Mouse (Mus musculus): ENCODE data around the gene Ctdsp2. TPM values are rescaled to one million over a fixed set of nuclear protein-coding genes. Genes with fewer than 3 reads are reported as not detected.

Gene Ctdsp2
- polyA plus RNA-seq, 1 experiment from 2014 or later: 74.6 TPM

DNA sequence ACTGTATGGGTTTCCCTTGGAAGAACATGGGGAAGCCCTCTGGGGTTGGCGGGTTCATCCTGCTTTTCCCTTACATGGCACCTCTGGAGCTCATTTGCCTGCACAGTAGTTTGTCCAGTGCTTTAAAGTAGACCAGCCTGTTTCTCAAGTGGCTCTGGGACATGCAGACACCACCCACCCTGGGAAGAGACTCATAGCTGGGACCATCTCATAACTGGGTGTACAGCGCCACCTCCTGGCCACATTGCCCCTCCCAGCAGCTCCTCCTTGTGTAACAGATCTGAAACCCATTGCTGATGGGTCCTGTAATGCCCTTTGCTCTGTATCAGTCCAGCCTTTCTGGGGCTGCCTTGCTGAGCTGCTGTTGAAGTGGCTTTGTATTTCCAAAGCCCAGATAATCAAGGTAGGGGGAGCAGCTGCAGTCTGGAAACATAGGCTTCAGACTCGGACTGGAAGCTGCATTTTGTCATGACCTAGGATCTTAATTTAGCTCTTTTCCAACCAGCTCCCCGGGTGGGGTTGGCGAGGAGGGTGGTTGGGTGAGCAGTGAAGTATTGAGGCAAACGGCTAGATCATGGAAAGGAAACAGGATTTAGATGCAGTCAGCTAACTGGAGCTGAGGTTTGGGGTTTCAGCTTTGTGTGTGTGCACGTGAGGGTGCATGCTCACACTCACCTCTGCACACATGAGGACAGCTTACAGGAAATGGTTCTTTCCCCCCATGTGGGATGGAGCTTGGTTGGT is 12.0 kb downstream of the Ctdsp2 start:
- Histone ChIP-seq H3K9ac (replicated peaks) (no peak overlapping the region), H3K27ac (peak overlapping the region; percentile 25; the same call in 1 of the 2 replicates), H3K36me3 (peaks cover 61% of the 10 kb centered on the region), H3K27me3 (no peaks in the 10 kb centered on the region), H3K4me3 (replicated peaks) (no peak overlapping the region), H3K4me2 (no peak overlapping the region), H3K9me3 (no peaks in the 10 kb centered on the region), H3K4me1 (replicated peaks) (peaks cover 61% of the 10 kb centered on the region)
- ATAC-seq (ENCODE audit: insufficient number of reproducible peaks, insufficient read depth, low FRiP score, low TSS enrichment, low read depth): 0 out of 2 replicates have a peak, but pooled peaks have one; percentile 21
- 66% methylated on average over 7 of the region's 7 CpGs for WGBS

DNA sequence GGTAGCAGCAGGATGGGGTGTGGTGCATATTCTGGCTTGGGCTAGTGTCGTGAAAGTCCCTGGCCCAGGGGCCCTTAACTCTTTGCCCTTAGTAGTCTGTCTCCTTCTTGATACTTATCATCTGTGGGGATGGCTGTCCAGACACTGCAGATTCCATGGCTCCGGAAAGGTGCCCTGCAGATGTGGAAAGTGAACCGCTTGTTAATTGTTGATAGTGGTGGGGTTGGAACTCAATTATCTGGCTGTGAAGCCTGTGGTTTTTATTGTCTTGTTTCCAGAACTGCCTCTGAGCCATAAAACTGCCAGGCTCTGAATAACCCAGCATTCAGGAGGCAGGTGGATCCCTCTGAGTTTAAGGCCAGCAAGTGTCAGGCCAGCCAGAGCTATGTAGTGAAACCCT is 13.2 kb downstream of the Ctdsp2 start:
- Histone ChIP-seq H3K4me3 (replicated peaks) (no peak overlapping the region), H3K36me3 (peaks cover 65% of the 10 kb centered on the region), H3K27ac (peak overlapping the region; percentile 12; the same call in 1 of the 2 replicates), H3K4me2 (no peak overlapping the region), H3K9ac (replicated peaks) (0 out of 2 replicates have a peak overlapping the region, but pooled peaks have one; percentile 12), H3K27me3 (no peaks in the 10 kb centered on the region), H3K9me3 (no peaks in the 10 kb centered on the region), H3K4me1 (replicated peaks) (peaks cover 49% of the 10 kb centered on the region)
- ATAC-seq (ENCODE audit: insufficient number of reproducible peaks, insufficient read depth, low FRiP score, low TSS enrichment, low read depth): no peak
- WGBS: 30% methylated on average over 3 of the region's 3 CpGs

DNA sequence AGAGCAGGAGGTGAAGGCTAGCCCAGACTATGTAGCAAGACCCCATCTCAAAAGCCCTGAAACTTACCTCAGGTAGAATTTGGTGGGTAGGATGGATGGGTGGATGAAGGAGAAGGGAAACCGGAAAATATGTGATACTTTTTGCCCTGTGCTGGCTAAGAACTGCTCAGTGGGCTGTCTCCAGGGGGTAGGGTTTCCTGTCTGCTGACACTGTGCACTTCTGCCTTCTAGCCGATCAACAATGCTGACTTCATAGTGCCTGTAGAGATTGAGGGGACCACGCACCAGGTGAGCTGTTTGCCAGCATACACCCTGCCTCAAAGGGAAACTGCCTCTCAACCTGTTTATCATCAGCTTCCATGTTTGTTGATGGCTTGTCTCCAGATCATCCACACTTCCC is 15.1 kb downstream of the Ctdsp2 start:
- H3K4me3 ChIP-seq (replicated peaks): no peak overlapping the region
- H3K27ac ChIP-seq: no peak overlapping the region
- peaks cover 75% of the 10 kb centered on the region for H3K36me3 ChIP-seq
- H3K9me3 ChIP-seq: no peaks in the 10 kb centered on the region
- no peak for ATAC-seq (ENCODE audit: insufficient number of reproducible peaks, insufficient read depth, low FRiP score, low TSS enrichment, low read depth)
- no peaks in the 10 kb centered on the region for H3K27me3 ChIP-seq
- peaks cover 30% of the 10 kb centered on the region for H3K4me1 ChIP-seq (replicated peaks)
- 92% methylated on average over 3 of the region's 3 CpGs for WGBS
- no peak overlapping the region for H3K4me2 ChIP-seq
- no peak overlapping the region for H3K9ac ChIP-seq (replicated peaks)

DNA sequence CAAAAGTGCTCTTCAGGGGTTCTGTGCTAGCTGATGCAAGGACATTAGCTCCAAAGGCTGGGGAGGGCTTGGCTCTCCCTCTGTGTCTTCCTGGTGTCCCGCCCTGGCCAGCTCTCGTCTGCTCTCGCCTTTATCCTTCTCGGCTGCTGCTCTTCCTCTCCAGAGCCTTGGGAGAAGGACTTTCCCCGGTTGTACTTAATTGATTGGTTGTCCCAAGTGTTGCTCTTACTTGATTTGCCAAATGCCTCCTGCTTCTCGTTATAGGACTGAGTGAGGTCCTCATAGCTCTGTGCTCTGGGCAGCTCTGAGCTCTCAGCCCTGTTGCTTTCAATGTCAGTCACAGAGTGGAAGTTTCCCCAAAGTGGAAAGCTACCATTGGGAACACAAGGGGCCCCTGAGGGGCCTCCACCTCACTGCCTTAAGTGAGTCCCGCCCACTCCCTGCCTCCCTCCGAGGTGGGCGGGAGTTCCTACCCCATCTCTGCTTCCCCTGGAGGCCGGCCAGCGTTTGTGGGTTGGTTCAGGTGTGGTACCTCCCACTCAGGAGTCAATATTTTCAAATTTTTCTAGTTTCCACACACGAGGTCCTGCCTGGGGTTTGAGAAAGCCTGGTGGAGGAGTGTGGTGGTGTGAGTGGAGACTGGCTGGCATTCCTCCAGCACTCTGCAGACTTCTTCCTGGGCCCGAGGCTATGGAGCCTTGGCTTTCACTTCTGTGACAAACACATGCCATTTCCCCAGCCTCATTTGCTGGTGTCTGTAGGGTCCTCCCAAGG is 19.0 kb downstream of the Ctdsp2 start:
- H3K4me2 ChIP-seq: no peak overlapping the region
- H3K27me3 ChIP-seq: no peaks in the 10 kb centered on the region
- no peaks in the 10 kb centered on the region for H3K4me1 ChIP-seq (replicated peaks)
- 72% methylated on average over 13 of the region's 13 CpGs for WGBS
- no peak overlapping the region for H3K27ac ChIP-seq
- H3K9ac ChIP-seq (replicated peaks): no peak overlapping the region
- H3K9me3 ChIP-seq: no peaks in the 10 kb centered on the region
- ATAC-seq (ENCODE audit: insufficient number of reproducible peaks, insufficient read depth, low FRiP score, low TSS enrichment, low read depth): no peak
- H3K36me3 ChIP-seq: peaks cover 74% of the 10 kb centered on the region
- H3K4me3 ChIP-seq (replicated peaks): no peak overlapping the region

DNA sequence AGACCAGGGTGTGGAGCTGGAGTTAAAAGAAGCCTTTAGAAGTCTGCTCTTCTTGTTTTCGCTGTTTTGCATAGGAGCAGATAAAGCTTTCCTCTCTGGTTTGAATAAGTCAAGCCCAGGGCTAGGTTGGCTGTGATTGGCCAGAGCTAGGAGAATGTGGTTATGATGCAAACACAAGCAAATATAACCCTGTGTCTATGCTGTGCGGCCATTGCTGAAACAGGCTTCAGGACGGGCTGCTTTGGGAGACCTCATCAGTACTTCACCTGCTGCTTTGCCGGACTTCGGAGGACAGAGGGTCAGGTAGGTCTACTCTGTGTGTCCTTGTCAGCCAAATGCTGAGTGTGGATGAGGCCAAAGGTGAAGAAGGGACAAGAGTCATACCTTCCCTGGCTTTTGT is 22.0 kb downstream of the Ctdsp2 start, which contains the start of gene Avil:
Gene Avil, plus strand, starts transcription at position 181 of the 400 bp plus-strand sequence.
- no peak within 1 kb of the TSS for H3K27ac ChIP-seq
- ATAC-seq (ENCODE audit: insufficient number of reproducible peaks, insufficient read depth, low FRiP score, low TSS enrichment, low read depth): no peak
- no peaks in the 10 kb centered on the region for H3K4me1 ChIP-seq (replicated peaks)
- no peaks in the 10 kb centered on the region for H3K9me3 ChIP-seq
- no peak within 1 kb of the TSS for H3K4me3 ChIP-seq (replicated peaks)
- no peak within 1 kb of the TSS for H3K9ac ChIP-seq (replicated peaks)
- WGBS: 91% methylated on average over 5 of the region's 5 CpGs
- H3K27me3 ChIP-seq: no peaks in the 10 kb centered on the region
- H3K36me3 ChIP-seq: peaks cover 44% of the 10 kb centered on the region
- no peak within 1 kb of the TSS for H3K4me2 ChIP-seq

DNA sequence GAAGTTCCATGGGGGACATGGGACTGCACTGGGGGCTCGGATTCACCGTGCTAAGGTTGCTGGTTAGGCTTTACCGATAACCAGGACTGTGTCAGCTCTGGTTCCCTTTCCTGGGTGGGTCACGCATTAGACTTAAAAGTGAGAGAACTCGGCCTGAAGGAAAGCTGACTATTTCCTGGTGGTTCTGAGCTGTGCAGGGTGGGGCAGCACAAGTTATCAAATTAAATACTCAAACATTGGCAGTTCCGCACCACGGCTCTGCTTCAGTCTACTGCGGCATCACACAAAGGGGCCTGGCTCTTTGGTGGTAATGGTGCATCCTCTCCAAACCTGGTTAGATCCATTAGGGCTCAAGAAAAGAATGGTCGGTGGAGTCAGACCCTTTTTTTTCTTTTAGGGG is 22.8 kb downstream of the Ctdsp2 start:
- ATAC-seq (ENCODE audit: insufficient number of reproducible peaks, insufficient read depth, low FRiP score, low TSS enrichment, low read depth): no peak
- 88% methylated on average over 9 of the region's 9 CpGs for WGBS
- no peaks in the 10 kb centered on the region for H3K27me3 ChIP-seq
- H3K36me3 ChIP-seq: peaks cover 37% of the 10 kb centered on the region
- no peak overlapping the region for H3K27ac ChIP-seq
- no peak overlapping the region for H3K4me3 ChIP-seq (replicated peaks)
- 0 out of 2 replicates have a peak, but pooled peaks cover 3% of the 10 kb centered on the region for H3K4me1 ChIP-seq (replicated peaks)
- no peak overlapping the region for H3K9ac ChIP-seq (replicated peaks)
- no peaks in the 10 kb centered on the region for H3K9me3 ChIP-seq
- H3K4me2 ChIP-seq: no peak overlapping the region

DNA sequence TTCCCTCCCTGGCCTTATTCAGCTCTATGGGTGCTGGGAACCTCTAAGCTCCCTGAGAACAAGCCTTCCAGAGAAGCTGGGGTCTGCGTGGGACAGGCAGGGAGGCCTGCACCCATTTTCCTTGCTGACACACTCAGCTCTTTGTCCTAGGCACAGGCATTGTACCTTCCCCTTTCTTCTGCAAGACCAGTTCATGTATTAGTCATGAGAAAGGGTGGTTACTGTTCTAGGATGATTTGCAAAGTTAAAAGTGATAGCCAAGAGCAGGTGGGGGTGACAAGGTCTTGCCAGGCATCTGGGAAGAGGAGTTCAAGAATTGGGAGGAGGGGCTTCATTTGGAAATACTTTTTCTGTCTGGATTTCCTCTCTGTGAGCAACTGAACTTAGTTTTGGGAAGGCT is 23.5 kb downstream of the Ctdsp2 start:
- Histone ChIP-seq H3K27me3 (no peaks in the 10 kb centered on the region), H3K36me3 (peaks cover 37% of the 10 kb centered on the region), H3K9ac (replicated peaks) (no peak overlapping the region), H3K4me3 (replicated peaks) (no peak overlapping the region), H3K27ac (no peak overlapping the region), H3K4me2 (no peak overlapping the region), H3K9me3 (no peaks in the 10 kb centered on the region), H3K4me1 (replicated peaks) (0 out of 2 replicates have a peak, but pooled peaks cover 5% of the 10 kb centered on the region)
- ATAC-seq (ENCODE audit: insufficient number of reproducible peaks, insufficient read depth, low FRiP score, low TSS enrichment, low read depth): no peak
- WGBS: 81% methylated on average over 1 of the region's 1 CpGs

DNA sequence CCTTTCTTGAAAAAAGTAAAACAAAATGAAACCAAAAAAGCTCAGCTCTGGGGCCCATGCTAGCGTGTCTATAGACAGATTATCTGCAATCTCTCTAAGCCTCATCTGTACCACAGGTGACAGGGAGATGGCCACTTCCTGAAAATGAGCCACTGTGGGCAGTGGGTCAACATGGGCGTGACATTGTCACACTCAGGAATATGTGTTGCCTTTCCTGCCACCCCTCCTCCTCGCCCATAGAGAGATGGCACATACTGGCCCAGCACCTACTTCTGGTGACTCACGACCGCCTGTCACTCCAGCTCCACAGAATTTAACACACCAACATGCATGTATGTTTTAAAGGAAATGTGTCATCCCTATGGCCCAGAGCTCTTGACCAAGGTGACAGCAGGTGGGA is 24.2 kb downstream of the Ctdsp2 start:
- no peak overlapping the region for H3K4me2 ChIP-seq
- ATAC-seq (ENCODE audit: insufficient number of reproducible peaks, insufficient read depth, low FRiP score, low TSS enrichment, low read depth): no peak
- H3K36me3 ChIP-seq: peaks cover 30% of the 10 kb centered on the region
- no peak overlapping the region for H3K9ac ChIP-seq (replicated peaks)
- no peak overlapping the region for H3K27ac ChIP-seq
- H3K4me3 ChIP-seq (replicated peaks): no peak overlapping the region
- H3K27me3 ChIP-seq: no peaks in the 10 kb centered on the region
- 0 out of 2 replicates have a peak, but pooled peaks cover 5% of the 10 kb centered on the region for H3K4me1 ChIP-seq (replicated peaks)
- 90% methylated on average over 5 of the region's 5 CpGs for WGBS
- no peaks in the 10 kb centered on the region for H3K9me3 ChIP-seq

DNA sequence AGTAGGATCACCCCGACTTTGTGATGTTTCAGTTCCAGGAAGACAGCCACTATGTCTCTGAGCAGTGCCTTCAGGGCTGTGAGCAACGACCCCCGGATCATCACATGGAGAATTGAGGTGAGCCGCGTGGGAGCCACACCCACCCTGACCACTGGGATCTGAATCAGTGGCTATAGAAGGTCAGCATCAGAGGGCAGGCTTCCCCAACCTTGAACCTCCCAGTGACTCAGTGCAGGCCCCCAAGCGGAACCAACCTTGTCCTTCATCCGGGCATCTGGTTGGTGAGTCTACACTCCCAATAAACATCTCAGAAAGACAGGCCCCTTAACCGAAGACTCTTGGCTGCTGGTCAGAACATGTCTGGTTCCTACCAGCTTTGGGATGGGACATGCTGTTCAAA is 24.8 kb downstream of the Ctdsp2 start:
- Histone ChIP-seq H3K36me3 (peaks cover 24% of the 10 kb centered on the region), H3K9ac (replicated peaks) (no peak overlapping the region), H3K27ac (no peak overlapping the region), H3K9me3 (no peaks in the 10 kb centered on the region), H3K27me3 (no peaks in the 10 kb centered on the region), H3K4me3 (replicated peaks) (no peak overlapping the region), H3K4me2 (no peak overlapping the region), H3K4me1 (replicated peaks) (0 out of 2 replicates have a peak, but pooled peaks cover 5% of the 10 kb centered on the region)
- no peak for ATAC-seq (ENCODE audit: insufficient number of reproducible peaks, insufficient read depth, low FRiP score, low TSS enrichment, low read depth)
- WGBS: 86% methylated on average over 8 of the region's 8 CpGs

DNA sequence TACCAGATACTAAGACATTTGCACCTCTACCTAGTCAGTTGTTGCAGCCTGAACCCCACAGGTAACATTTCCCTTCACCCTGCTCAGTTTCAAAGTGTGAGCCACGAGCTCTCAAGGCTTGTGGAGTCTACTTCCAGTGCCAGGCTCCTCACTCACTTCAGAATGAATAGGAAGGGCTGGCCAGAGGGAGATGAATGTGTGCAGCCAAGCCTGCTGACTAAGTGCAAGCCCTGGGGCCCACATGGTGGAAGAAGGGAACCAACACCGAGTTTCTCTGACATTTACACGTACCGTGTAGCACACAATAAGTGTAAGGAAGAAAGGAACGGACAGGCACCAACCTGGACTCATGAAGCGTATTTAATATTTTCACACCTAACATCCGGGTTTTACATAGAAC is 25.3 kb downstream of the Ctdsp2 start:
- Histone ChIP-seq H3K27ac (no peak overlapping the region), H3K27me3 (no peaks in the 10 kb centered on the region), H3K36me3 (peaks cover 20% of the 10 kb centered on the region), H3K4me2 (no peak overlapping the region), H3K4me1 (replicated peaks) (0 out of 2 replicates have a peak, but pooled peaks cover 5% of the 10 kb centered on the region), H3K9me3 (no peaks in the 10 kb centered on the region), H3K4me3 (replicated peaks) (no peak overlapping the region), H3K9ac (replicated peaks) (no peak overlapping the region)
- ATAC-seq (ENCODE audit: insufficient number of reproducible peaks, insufficient read depth, low FRiP score, low TSS enrichment, low read depth): no peak
- 86% methylated on average over 7 of the region's 7 CpGs for WGBS

DNA sequence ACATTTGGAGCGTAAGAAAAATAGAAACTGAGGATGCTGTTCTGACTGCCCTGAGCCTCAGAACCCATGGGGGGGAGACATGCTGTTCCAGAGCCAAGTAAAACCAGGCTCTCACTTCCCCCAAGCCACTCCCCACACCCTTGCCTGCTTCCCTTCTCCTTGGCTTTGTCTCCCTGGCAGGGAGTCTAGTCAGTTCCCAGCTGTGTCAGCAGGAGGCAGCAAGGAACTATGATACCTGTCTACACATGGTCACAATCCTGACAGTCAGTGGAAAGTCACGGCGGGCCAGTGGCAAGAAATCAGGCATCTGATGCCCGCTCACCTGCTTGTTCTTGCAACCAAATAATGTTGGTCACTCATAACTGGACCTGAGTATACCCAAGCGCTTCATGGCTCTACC is 38.0 kb downstream of the Ctdsp2 start:
- 0 out of 2 replicates have a peak, but pooled peaks cover 1% of the 10 kb centered on the region for H3K36me3 ChIP-seq
- no peaks in the 10 kb centered on the region for H3K9me3 ChIP-seq
- no peak overlapping the region for H3K9ac ChIP-seq (replicated peaks)
- no peak overlapping the region for H3K4me3 ChIP-seq (replicated peaks)
- H3K4me2 ChIP-seq: no peak overlapping the region
- H3K27me3 ChIP-seq: no peaks in the 10 kb centered on the region
- H3K4me1 ChIP-seq (replicated peaks): peaks cover 8% of the 10 kb centered on the region
- 55% methylated on average over 5 of the region's 5 CpGs for WGBS
- no peak; the same call in 1 of the 2 replicates for ATAC-seq (ENCODE audit: insufficient number of reproducible peaks, insufficient read depth, low FRiP score, low TSS enrichment, low read depth)
- H3K27ac ChIP-seq: peak overlapping the region; percentile 57; the same call in 1 of the 2 replicates
